Mouse (Mus musculus): ENCODE results near the gene Cacnb1. TPM values are rescaled to one million over a fixed set of nuclear protein-coding genes. Genes with fewer than 3 reads are reported as not detected.

The Cacnb1 gene
- polyA plus RNA-seq, 1 experiment from 2014 or later: 63.0 TPM

DNA sequence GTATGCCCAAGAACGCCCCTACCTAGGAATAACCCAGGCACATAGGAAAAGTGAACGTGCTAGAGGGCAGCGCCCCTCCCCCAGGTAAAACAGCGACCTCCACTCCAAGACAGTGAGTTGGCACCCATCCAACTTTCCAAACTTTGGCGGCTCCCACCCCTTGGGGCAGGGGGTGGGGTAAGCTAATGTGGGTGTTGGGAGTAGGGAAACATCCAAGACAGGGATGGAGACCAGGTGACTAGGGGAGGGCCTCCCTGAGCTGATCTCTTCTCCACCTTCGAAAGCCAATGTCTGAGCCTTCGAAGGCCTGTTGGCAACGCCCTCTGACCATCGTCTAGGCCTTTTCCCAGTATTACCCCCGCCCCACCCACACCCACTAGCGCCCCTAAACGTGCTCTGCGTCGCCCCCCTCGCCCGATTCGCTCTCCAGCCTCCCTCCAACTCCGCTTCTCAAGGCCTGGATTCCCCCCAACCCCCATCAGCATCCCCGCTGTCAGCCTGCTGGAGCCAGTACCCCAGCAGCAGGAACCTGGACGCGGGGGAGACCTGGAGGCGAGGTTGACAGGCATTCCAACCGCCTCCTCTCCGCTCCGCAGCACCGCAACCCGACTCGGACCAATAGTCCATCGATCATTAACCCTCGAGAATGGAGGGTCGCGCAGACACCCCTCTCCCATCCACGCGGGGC, 1.1 kb downstream of the Cacnb1 start:
- Histone ChIP-seq H3K9me3 (replicated peaks) (no peaks in the 10 kb centered on the region), H3K36me3 (peaks cover 18% of the 10 kb centered on the region), H3K9ac (replicated peaks) (peak overlapping the region; percentile 99), H3K4me1 (peaks cover 55% of the 10 kb centered on the region), H3K4me2 (peak overlapping the region; percentile 70), H3K4me3 (replicated peaks) (peak overlapping the region; percentile 97), H3K27me3 (replicated peaks) (no peaks in the 10 kb centered on the region), H3K27ac (replicated peaks) (peak overlapping the region; percentile 97)
- 3% methylated on average over 33 of the region's 34 CpGs for WGBS
- peak; percentile 26 for ATAC-seq (ENCODE audit: low FRiP score)

- 0 out of 2 replicates have a peak overlapping the region, but pooled peaks have one; percentile 97 for H3K27ac ChIP-seq (replicated peaks)
- 58% methylated on average over 2 of the region's 2 CpGs for WGBS
- H3K9ac ChIP-seq (replicated peaks): peak overlapping the region; percentile 99
- no peak for ATAC-seq (ENCODE audit: low FRiP score)
- peak overlapping the region; percentile 70 for H3K4me2 ChIP-seq
- peak overlapping the region; percentile 97 for H3K4me3 ChIP-seq (replicated peaks)
- no peaks in the 10 kb centered on the region for H3K27me3 ChIP-seq (replicated peaks)
- peaks cover 55% of the 10 kb centered on the region for H3K4me1 ChIP-seq
- H3K9me3 ChIP-seq (replicated peaks): no peaks in the 10 kb centered on the region
- peaks cover 24% of the 10 kb centered on the region for H3K36me3 ChIP-seq
Measured at GRCm38 (mm10) chr11:98021118-98021517, 1.7 kb downstream of the Cacnb1 start.

DNA sequence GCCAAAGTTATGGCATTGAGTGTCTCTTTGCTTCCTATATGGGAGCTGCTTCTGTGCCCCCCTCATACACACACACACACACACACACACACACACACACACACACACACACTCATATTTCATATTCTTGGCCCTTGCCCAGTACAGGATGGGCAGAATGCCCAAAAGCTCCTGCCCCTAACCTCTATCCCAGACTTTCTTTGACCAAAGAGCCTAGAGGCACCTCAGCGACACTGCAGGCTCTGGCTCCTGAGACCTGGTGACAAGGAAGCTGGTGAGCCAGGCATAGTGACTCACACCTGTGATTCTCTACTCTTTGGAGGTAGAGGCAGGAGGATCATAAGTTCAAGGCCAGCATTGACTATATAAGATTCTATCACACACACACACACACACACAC, 2.1 kb downstream of the Cacnb1 start:
- Histone ChIP-seq H3K4me2 (peak overlapping the region; percentile 70), H3K36me3 (peaks cover 28% of the 10 kb centered on the region), H3K4me1 (peaks cover 51% of the 10 kb centered on the region), H3K27me3 (replicated peaks) (no peaks in the 10 kb centered on the region), H3K9me3 (replicated peaks) (no peaks in the 10 kb centered on the region), H3K27ac (replicated peaks) (peak overlapping the region; percentile 97; the same call in 1 of the 2 replicates), H3K9ac (replicated peaks) (peak overlapping the region; percentile 99), H3K4me3 (replicated peaks) (peak overlapping the region; percentile 97)
- WGBS: 40% methylated on average over 1 of the region's 1 CpGs
- no peak for ATAC-seq (ENCODE audit: low FRiP score)

DNA sequence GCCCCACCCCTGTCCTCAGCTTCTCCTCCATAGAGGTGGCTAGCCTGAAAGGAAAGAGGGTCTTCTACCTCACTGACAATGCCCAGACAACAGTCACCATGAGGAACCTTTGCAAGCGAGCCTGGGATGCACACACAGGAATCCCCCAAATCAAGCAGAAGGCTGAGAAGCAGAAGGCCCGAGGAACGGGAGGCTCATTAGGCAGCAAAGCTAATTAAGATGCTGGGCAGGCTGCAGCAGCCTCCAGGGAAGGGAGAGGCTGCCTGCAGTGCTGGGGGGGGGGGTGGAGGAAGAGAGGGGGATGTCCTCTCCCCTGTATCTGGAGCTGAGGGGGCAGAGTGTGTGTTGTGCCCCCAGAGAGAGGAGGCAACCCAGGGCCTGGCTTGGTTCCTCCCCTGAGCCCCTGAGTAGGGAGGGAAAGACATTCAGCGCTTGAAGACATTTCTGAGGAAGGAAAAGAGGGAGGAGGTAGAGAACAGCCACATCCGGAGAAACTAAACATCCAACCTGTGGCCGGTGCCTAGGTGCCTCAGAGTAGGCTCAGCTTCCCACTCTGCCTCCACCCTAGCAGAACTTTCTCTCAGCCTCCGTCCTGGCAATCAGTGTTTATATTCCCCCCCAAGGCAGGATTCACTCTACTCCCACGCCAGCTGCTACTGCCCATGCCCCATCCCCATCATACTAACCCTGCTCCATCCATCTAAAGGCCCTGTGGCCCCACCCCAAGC, 2.8 kb downstream of the Cacnb1 start:
- H3K27ac ChIP-seq (replicated peaks): peak overlapping the region; percentile 97
- WGBS: 13% methylated on average over 8 of the region's 8 CpGs
- H3K9ac ChIP-seq (replicated peaks): peak overlapping the region; percentile 44
- H3K27me3 ChIP-seq (replicated peaks): no peaks in the 10 kb centered on the region
- H3K9me3 ChIP-seq (replicated peaks): no peaks in the 10 kb centered on the region
- H3K36me3 ChIP-seq: peaks cover 35% of the 10 kb centered on the region
- ATAC-seq (ENCODE audit: low FRiP score): no peak
- peak overlapping the region; percentile 70 for H3K4me2 ChIP-seq
- peak overlapping the region; percentile 97 for H3K4me3 ChIP-seq (replicated peaks)
- peaks cover 47% of the 10 kb centered on the region for H3K4me1 ChIP-seq

DNA sequence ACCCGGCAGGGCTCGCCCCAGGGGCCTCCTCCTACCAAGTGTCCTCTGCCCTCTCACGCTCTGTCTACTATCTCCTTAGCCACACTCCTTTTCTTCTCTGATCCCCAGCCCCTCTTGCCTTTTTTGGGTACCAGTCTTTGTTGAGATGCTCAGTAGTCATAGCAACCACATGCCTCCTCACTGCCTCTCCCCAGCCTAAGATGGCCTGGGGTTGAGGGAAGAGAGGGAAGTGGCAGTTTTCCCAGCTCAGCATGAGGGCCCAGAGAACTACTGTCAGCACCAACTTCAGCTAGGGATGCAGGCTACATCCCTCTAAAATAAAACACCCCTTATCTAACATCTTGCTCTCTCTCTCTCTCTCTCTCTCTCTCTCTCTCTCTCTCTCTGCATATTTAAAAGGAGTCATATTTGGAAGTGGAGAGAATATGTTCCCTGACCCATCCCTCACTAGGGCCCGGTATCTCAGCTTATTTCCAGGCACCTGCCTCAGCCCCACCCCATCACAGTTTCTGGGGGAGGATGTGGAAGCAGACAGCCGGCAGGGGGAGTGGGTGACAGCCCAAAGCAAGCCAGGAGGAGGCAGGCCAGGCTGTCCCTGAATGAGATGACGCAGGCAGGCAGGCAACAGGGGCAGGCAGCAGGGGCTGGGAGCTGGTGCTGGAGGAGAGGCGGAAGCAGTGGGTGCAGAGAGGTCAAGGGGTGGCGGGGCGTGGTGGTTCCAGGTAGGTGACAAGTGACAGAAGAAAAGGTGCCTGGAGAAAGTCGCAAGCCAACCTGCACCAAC, 3.8 kb downstream of the Cacnb1 start:
- Histone ChIP-seq H3K4me2 (peak overlapping the region; percentile 70), H3K36me3 (peaks cover 45% of the 10 kb centered on the region), H3K4me1 (peaks cover 47% of the 10 kb centered on the region), H3K27me3 (replicated peaks) (no peaks in the 10 kb centered on the region), H3K9ac (replicated peaks) (peak overlapping the region; percentile 44; the same call in 1 of the 2 replicates), H3K4me3 (replicated peaks) (0 out of 2 replicates have a peak overlapping the region, but pooled peaks have one; percentile 97), H3K27ac (replicated peaks) (peak overlapping the region; percentile 97), H3K9me3 (replicated peaks) (no peaks in the 10 kb centered on the region)
- ATAC-seq (ENCODE audit: low FRiP score): no peak
- WGBS: 31% methylated on average over 10 of the region's 10 CpGs

DNA sequence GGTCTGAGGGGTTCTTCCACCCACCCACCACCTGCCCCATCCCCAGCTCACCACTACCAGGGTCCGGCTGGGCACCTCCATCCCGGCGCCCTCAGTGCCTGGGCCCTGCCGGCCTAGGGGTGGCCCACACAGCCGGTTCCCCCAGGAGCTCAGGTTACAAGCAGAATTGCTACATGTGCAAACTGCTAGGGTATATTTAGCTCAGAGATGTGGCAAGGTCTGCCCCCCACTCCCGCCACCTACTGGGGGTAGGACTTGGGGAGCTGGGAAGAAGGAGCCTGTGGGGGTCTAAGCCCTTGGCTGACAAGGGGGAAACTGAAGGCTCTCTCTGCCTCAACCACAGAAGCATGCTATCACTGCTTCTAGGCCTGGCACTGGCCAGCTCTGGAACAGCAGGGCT, 4.6 kb downstream of the Cacnb1 start:
- Histone ChIP-seq H3K9me3 (replicated peaks) (no peaks in the 10 kb centered on the region), H3K4me3 (replicated peaks) (no peak overlapping the region), H3K9ac (replicated peaks) (no peak overlapping the region), H3K4me2 (no peak overlapping the region), H3K4me1 (peaks cover 42% of the 10 kb centered on the region), H3K36me3 (peaks cover 47% of the 10 kb centered on the region), H3K27ac (replicated peaks) (no peak overlapping the region), H3K27me3 (replicated peaks) (no peaks in the 10 kb centered on the region)
- 75% methylated on average over 6 of the region's 6 CpGs for WGBS
- ATAC-seq (ENCODE audit: low FRiP score): no peak

GRCm38 (mm10) chr11:98016824-98017223, 6.0 kb downstream of the Cacnb1 start:
- Histone ChIP-seq H3K36me3 (peaks cover 59% of the 10 kb centered on the region), H3K27ac (replicated peaks) (no peak overlapping the region)

GRCm38 (mm10) chr11:98016177-98016576, 6.7 kb downstream of the Cacnb1 start:
- Histone ChIP-seq H3K27me3 (replicated peaks) (no peaks in the 10 kb centered on the region), H3K9me3 (replicated peaks) (no peaks in the 10 kb centered on the region), H3K4me2 (no peak overlapping the region), H3K4me3 (replicated peaks) (no peak overlapping the region), H3K4me1 (peaks cover 31% of the 10 kb centered on the region), H3K9ac (replicated peaks) (no peak overlapping the region), H3K27ac (replicated peaks) (no peak overlapping the region), H3K36me3 (peaks cover 66% of the 10 kb centered on the region)
- no peak for ATAC-seq (ENCODE audit: low FRiP score)
- 92% methylated on average over 5 of the region's 5 CpGs for WGBS

More at GRCm38 (mm10) chr11:98016824-98017223, 6.0 kb downstream of the Cacnb1 start:
- H3K27me3 ChIP-seq (replicated peaks): no peaks in the 10 kb centered on the region
- H3K4me2 ChIP-seq: no peak overlapping the region
- H3K4me3 ChIP-seq (replicated peaks): no peak overlapping the region
- ATAC-seq (ENCODE audit: low FRiP score): no peak
- 81% methylated on average over 4 of the region's 4 CpGs for WGBS
- H3K9ac ChIP-seq (replicated peaks): no peak overlapping the region
- H3K9me3 ChIP-seq (replicated peaks): no peaks in the 10 kb centered on the region
- peaks cover 38% of the 10 kb centered on the region for H3K4me1 ChIP-seq

GRCm38 (mm10) chr11:98012831-98013230, 10.0 kb downstream of the Cacnb1 start:
- H3K9ac ChIP-seq (replicated peaks): no peak overlapping the region
- no peak overlapping the region for H3K4me2 ChIP-seq
- no peaks in the 10 kb centered on the region for H3K4me1 ChIP-seq
- H3K27ac ChIP-seq (replicated peaks): no peak overlapping the region
- ATAC-seq (ENCODE audit: low FRiP score): no peak
- no peaks in the 10 kb centered on the region for H3K9me3 ChIP-seq (replicated peaks)
- 91% methylated on average over 10 of the region's 10 CpGs for WGBS
- H3K36me3 ChIP-seq: peaks cover 90% of the 10 kb centered on the region
- no peaks in the 10 kb centered on the region for H3K27me3 ChIP-seq (replicated peaks)
- H3K4me3 ChIP-seq (replicated peaks): no peak overlapping the region

DNA sequence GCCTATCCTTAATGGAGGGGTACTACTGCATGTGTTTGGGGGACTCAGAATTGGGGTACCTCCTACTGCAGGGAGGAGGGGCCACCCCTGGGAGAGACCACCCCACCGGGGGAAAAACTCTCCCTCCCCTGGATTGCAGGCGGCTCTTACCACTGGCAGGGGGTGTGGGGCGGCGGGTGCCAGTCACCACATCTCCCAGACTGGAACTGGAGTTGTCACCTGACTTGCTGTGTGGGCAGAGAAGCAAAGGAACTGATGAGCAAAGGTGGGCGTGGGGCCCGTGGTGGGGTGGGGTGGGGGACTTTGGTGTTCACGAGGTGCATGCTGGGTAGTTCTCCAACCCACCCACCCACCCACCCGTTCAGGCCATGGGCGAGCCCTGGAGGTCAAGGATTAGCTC, 11.1 kb downstream of the Cacnb1 start:
- Histone ChIP-seq H3K4me3 (replicated peaks) (no peak overlapping the region), H3K27ac (replicated peaks) (no peak overlapping the region), H3K27me3 (replicated peaks) (no peaks in the 10 kb centered on the region), H3K9ac (replicated peaks) (no peak overlapping the region), H3K4me2 (no peak overlapping the region), H3K4me1 (no peaks in the 10 kb centered on the region), H3K9me3 (replicated peaks) (no peaks in the 10 kb centered on the region), H3K36me3 (peaks cover 89% of the 10 kb centered on the region)
- WGBS: 69% methylated on average over 8 of the region's 9 CpGs
- no peak for ATAC-seq (ENCODE audit: low FRiP score)

GRCm38 (mm10) chr11:98008087-98008486, 14.7 kb downstream of the Cacnb1 start:
- peaks cover 87% of the 10 kb centered on the region for H3K36me3 ChIP-seq
- ATAC-seq (ENCODE audit: low FRiP score): no peak

More at GRCm38 (mm10) chr11:98008087-98008486, 14.7 kb downstream of the Cacnb1 start:
- no peaks in the 10 kb centered on the region for H3K9me3 ChIP-seq (replicated peaks)
- 85% methylated on average over 11 of the region's 11 CpGs for WGBS
- H3K4me2 ChIP-seq: no peak overlapping the region
- no peak overlapping the region for H3K27ac ChIP-seq (replicated peaks)
- no peak overlapping the region for H3K4me3 ChIP-seq (replicated peaks)
- H3K27me3 ChIP-seq (replicated peaks): no peaks in the 10 kb centered on the region
- H3K9ac ChIP-seq (replicated peaks): no peak overlapping the region
- H3K4me1 ChIP-seq: peaks cover 9% of the 10 kb centered on the region
